Mouse (Mus musculus) cerebellum, adult 11-12 months (tissue): ENCODE measurements around the gene Igsf21.

Source experiments
- DNase-seq: peaks from one replicate; pipeline ENCODE4 v3.0.0; 2022

The Igsf21 gene

GRCm38 (mm10) chr4:140246180-140247005 lies at the start of gene Igsf21:
Igsf21 (minus strand) TSS chr4:140246784.
- peak; percentile 66 for DNase-seq

DNA sequence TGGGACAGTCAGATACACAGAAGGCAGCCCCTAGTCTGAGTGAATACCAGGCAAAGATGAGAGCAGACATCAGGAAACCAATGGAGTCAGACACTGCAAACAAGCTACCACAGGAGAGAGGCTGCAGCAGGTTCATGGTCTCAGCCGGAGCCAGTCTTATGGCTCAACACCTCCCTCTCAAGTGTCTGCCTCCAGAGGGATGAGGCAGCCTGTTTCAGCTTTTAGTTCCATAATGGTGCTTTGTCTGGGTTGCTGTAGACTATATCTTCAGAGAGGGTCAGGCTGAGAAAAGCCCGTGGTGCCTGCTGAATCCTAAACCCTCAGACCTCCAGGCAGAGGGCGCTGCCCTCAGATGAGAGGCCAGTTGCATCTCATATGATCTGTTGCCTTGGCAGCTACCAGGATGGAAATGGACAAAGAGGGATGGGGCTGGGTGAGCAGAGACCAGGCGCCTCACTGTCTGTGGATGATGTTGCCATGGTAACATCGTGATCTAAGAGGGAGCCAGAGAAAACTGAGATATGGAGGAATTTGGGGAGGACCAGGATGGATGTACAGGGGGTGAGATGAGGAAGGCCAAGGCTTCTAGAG lies 39.2 kb upstream of the Igsf21 start:
- no peak for DNase-seq

DNA sequence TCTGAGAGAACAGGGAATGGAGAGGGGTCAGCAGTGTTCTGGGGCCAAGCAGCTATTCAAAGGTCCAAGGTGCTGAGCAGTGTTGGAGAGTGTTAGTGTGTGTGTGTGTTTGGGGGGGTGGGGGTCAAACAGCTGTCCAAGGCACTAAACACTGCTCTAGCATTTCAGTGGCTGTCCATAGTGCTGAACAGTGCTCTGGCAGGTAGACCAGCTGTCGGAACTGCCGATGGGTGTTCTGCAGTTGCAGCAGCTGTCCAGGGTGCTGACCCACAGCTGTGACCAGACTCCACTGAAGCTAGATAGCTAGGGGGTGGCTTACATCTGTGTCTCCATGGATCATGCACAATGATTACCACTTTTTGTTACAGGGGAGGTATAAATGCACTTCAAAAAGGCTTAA lies 36.8 kb upstream of the Igsf21 start:
- DNase-seq = no peak

DNA sequence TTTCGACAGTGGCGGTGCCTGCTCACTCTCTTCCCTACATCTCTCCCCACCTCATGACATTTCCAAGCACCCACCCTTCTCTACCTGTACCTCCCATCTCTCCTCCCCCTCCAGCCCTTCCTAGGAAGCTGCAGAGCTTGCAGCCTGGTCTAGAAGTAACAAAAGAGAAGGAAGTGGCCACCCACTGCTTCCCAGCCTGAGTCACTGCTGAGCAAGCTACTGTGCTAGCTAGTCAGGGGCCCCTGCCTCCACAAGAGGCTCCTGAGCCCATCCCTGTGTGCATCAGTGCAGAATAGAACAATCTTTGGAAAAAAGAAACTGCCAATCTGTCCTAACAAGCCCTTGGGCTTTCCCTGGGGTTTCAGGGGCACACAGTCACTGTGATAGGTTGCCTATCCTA lies 31.7 kb upstream of the Igsf21 start:
- no peak for DNase-seq

GRCm38 (mm10) chr4:140271913-140272312 lies 25.3 kb upstream of the Igsf21 start:
- peak; percentile 50 for DNase-seq

- DNase-seq = peak; percentile 97
Observed at GRCm38 (mm10) chr4:140270451-140270850, 23.9 kb upstream of the Igsf21 start.

DNA sequence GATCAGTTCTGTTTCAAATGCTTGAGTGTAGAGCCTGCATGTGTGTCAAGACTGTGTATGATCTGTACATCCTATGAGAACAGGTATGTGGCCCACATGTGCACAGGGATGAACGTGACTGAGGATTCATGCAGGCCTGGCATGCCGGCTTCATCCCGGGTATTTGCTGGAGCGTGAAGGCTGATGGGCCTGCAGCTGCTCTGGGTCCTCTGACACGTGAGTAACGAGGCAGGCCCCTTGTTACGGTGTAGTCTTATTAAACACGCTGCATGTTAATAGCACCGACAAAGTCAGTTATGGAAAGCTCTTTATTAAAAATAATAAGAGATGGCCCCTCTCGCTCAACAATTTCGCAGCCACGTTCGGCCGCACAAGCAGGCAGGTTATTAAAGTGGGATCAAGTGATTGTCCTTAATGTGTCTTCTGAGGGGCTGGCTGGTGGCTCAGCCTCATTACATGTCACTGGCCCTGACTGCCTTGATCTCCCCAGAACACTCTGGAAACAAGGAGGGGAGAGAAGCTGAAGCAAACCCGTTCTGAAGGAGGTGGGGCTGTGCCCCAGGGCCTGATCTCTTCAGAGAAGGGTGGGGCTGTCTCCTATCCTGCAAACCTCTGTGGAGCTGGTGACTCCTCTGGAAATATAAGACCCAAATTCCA lies 22.7 kb upstream of the Igsf21 start:
- peak; percentile 25 for DNase-seq

DNA sequence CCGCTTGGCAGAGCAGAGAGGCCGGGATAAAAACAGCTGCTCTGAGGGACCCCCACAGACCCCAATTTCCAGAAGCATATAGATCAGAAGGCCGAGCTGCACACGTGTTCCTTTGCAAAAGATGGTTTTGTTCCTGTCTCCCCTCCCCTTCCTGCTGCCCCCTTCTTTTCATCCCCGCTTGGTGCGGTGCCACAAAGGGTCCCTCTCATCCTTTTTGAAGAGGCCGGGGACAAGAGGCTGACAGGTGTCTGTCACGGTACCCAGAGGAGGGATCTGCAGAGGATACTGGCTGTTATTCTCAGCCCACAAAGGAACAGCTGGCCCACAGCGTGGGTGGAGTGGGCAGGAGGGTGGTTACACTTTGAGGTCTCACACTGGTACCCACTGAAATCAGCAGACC lies 21.3 kb upstream of the Igsf21 start:
- DNase-seq = peak; percentile 45

GRCm38 (mm10) chr4:140267086-140267485 lies 20.5 kb upstream of the Igsf21 start:
- peak; percentile 52 for DNase-seq

DNA sequence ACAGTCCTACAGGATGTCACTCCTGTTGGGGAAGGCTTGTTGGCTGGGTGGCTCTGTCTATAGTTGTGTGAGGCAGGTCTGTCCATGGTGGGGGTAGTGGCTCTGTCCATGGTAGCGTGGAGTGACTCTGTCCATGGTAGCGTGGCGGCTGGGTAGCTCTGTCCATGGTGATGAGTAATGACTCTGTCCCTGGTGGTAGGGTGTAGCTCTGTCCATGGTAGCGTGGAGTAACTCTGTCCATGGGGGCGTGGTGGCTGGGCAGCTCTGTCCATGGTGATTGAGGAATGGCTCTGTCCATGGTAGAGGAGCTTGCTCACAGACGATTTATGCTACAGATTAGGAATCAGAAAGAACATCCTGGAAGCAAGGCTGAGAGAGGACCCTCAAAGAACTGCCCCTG lies 12.4 kb upstream of the Igsf21 start:
- DNase-seq = no peak

DNA sequence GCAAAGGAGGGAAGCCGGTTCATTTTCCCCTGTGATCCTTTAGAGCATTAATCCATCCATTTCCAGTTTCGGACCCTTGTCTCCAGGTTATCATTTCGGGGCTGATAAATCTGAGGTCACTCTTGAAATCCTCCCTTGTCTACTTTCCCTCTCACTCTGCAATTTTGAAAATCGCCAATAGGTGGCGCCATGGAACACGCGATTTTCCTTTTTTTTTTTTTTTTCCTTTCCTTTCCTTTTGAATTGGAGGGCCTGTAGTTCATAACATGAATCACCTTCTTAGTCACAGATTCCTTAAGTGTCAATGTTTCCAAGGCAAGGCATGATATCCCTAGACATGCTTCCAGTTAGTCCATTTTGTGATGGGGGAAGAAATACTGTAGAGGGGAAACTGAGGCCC lies 5.8 kb upstream of the Igsf21 start:
- DNase-seq = no peak

DNA sequence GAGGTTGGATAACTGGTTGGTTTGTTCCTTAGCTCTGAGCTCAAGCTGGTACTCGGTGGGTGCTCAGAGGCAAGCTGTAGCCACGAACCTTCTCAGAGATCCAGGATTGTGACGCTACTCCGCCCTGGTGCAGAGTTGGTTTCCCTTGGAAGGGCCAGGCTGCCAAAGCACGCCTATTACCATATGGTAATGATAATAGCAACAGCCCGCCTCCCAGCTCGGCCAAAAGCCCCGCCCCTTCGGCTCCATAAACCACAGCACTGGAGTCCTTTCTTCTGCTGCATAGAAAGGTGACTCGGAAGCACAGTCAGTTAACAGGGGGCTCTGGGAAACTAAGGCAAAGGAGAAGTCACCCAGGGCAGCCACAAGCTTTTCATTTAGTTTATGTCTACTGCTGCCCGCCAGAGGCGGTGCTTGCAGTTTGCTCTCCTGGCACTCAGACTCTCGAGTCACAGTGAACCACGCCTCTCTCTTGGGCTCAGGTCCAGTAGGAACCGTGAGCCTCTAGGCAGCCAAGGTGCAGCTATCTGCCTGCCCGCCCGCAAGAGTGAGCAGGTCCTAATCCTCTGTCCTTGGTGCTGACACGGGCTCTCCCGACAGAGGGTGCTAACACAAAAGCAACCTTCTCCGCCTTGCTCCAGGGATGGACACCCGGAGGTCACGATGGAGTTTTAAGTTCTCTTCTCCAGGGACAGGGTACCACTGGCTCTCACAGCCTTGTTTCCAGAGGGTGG lies 2.6 kb upstream of the Igsf21 start:
- DNase-seq = peak; percentile 85

DNA sequence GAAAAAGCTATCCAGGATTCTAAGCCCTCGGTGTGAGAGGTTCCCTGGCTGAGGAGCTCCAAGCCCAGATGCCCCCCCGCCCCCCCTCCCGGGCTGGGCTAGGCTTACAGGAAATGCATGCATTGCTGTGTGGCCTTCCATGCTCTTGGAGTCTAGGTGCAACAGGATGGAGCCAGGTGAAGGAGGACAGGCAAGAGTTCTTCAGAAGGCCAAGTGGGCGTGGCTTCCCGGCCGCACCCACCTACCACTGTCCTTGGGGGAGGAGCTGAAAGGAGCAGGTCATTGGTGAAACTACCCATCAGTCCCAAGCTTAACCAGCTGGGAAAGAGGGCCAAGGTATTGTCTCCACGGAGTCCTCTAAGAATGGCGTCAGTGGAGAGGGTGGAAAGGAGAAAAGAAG lies 1.8 kb upstream of the Igsf21 start:
- DNase-seq = peak; percentile 65

- DNase-seq = no peak
Observed at GRCm38 (mm10) chr4:140247006-140248003, 721 bp upstream of the Igsf21 start.

- DNase-seq = peak; percentile 88
Observed at GRCm38 (mm10) chr4:140245286-140246179, 1.1 kb downstream of the Igsf21 start.

GRCm38 (mm10) chr4:140244835-140245234 lies 1.7 kb downstream of the Igsf21 start:
- DNase-seq = no peak

GRCm38 (mm10) chr4:140244161-140244813 lies 2.3 kb downstream of the Igsf21 start:
- DNase-seq = peak; percentile 75

DNA sequence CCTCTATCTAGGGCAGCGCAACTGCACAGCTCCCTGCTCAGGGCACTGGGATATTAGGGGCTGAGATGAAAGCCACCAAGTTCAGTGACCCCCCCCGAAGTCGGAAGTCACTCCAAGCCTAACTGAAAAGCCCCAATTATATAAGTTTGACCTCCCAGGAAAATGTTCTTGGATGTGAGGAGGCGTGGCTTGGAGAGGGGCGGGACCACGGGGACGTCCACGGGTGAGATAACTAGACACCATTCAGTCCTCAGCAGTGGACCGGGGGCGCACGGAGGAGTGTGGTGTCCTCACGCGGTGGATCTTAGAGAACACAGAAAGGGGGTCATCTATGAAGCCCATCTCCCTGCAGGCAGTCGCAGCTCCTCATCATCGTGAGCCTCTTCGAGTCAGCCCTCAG lies 3.4 kb downstream of the Igsf21 start:
- DNase-seq = peak; percentile 65

DNA sequence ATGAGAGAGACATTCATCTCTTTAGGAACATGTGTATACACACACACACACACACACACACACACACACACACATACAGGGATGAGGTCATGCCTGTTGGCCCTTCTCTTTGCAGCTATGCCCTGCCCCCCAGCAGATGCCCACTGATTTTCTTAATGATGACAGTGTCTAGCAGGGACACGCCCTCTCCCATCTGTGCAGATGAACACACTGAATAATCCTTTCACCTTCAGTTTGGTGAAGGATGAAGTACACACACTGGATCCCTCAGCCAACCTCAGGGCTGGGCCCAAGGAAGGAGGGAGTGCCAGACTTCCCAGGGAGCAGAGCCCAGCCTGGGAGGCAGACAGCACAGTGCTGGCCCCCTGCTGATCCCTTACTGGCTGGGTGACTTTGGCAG lies 4.3 kb downstream of the Igsf21 start:
- peak; percentile 51 for DNase-seq

DNA sequence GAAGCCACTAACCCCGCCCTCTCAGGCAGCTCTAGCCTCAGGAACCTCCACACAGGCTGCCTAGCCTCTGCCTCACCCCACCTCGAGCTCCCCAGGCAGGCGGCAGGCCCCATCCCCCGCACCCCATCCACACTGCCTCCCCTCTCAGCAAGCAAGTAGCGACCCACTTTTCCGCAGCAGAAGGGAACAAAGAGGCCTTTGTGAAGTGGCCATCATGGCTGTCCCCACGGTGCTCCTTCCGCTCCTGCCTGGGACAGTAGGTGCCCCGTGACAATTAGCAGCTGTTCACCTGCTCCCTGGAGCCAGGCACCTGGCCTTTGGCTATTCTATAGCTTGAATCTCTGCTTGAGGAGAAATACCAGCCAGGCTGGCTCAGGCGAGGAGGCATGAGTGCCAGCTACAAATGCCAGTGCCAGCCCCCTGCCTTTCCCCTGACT lies 9.3 kb downstream of the Igsf21 start:
- peak; percentile 71 for DNase-seq
